Mouse (Mus musculus) ES-E14 (cell line): ENCODE measurements around the gene Epha10. TPM values are rescaled to one million over a fixed set of nuclear protein-coding genes. Genes with fewer than 3 reads are reported as not detected.

Source experiments
- DNase-seq: peaks from one replicate; pipeline ENCODE4 v3.0.0-alpha.2; 2013; ENCODE audit warnings: low read depth, low spot score
- H3K27ac ChIP-seq: 2 replicates; pipeline ENCODE4 v1.5.1; 2012; ENCODE audit warnings: low read depth, mild to moderate bottlenecking, low read length, moderate library complexity, mixed read lengths; ENCODE audit not compliant: poor library complexity, insufficient read depth, severe bottlenecking
- H3K36me3 ChIP-seq: 2 replicates; pipeline ENCODE4 v1.6.1; 2012; ENCODE audit warnings: mild to moderate bottlenecking, low read length, moderate library complexity, mixed read lengths; ENCODE audit not compliant: control insufficient read depth, poor library complexity, insufficient read depth, severe bottlenecking
- H3K4me1 ChIP-seq, 2 experiments: fragments of 150-350 bp in 1 of 2; sonication (generic) in 1 of 2; 2 replicates each; pipeline ENCODE4 v1.6.1; 2012; ENCODE audit warnings: low read length in 2 of 2, mild to moderate bottlenecking in 1 of 2, mixed read lengths in 1 of 2; ENCODE audit not compliant: control insufficient read depth in 2 of 2, insufficient read depth in 2 of 2, poor library complexity in 1 of 2
- H3K4me3 ChIP-seq, 2 experiments: fragments of 150-350 bp in 1 of 2; sonication (generic) in 1 of 2; 2 replicates each; pipeline ENCODE4 v1.5.1; 2012; ENCODE audit warnings: low read length in 2 of 2, low read depth in 1 of 2, mild to moderate bottlenecking in 1 of 2, mixed read lengths in 1 of 2; ENCODE audit not compliant: insufficient read depth in 1 of 2, poor library complexity in 1 of 2, severe bottlenecking in 1 of 2
- H3K9ac ChIP-seq: 2 replicates; pipeline ENCODE4 v1.6.1; 2012; ENCODE audit warnings: low read depth, mild to moderate bottlenecking, low read length, mixed read lengths; ENCODE audit not compliant: poor library complexity, insufficient read depth, severe bottlenecking
- H3K9me3 ChIP-seq: fragments of 150-350 bp; sonication (generic); 2 replicates; pipeline ENCODE4 v1.6.1; 2012; ENCODE audit warnings: low read depth, mild to moderate bottlenecking, low read length; ENCODE audit not compliant: control insufficient read depth, insufficient read depth
- CHD2 ChIP-seq: IDR thresholded peaks from 2 replicates; pipeline ENCODE4 v1.6.1; 2014; ENCODE audit warnings: mild to moderate bottlenecking, low read depth, low read length, inconsistent platforms
- HCFC1 ChIP-seq: IDR thresholded peaks from 2 replicates; pipeline ENCODE4 v1.6.1; 2012; ENCODE audit warnings: low read length, inconsistent platforms, borderline replicate concordance; ENCODE audit not compliant: insufficient read depth
- MAFK ChIP-seq: IDR thresholded peaks from 2 replicates; pipeline ENCODE4 v1.6.1; 2014; ENCODE audit warnings: mild to moderate bottlenecking, low read depth, low read length, inconsistent platforms; ENCODE audit not compliant: insufficient read depth
- ZC3H11A ChIP-seq: IDR thresholded peaks from 2 replicates; pipeline ENCODE4 v1.6.1; 2012; ENCODE audit warnings: low read depth, mild to moderate bottlenecking, inconsistent platforms, low read length, borderline replicate concordance
- ZNF384 ChIP-seq: IDR thresholded peaks from 2 replicates; pipeline ENCODE4 v1.6.1; 2012; ENCODE audit warnings: low read depth, low read length, inconsistent platforms
- in situ Hi-C, 2 experiments: fragments of 600-800 bp; cut with MboI; formaldehyde crosslinking; loops; one replicate each; pipeline ENCODE4 v1.15.1; 2025; ENCODE audit warnings: low sequenced_read_pairs in 2 of 2, inconsistent platforms in 1 of 2; ENCODE audit not compliant: unreplicated experiment in 2 of 2
- total RNA-seq: library from RNA; depleted of rRNA; stranded (reverse); fragments of 300-350 nt; gene quantifications from 2 replicates; pipeline ENCODE4 v1.2.3, GENCODE M21; 2012; rRNA removed

The Epha10 gene
- 0.54 and 0.95 TPM in 2 replicates for total RNA-seq

GRCm38 (mm10) chr4:124880599-124880998 lies at the start of gene Epha10:
TSS of gene Epha10 (plus strand) at chr4:124880899.
- in situ Hi-C loops = no loop called here
- H3K4me1 ChIP-seq = peaks cover 0 to 16% of the 10 kb centered on the region in 2 experiments; a peak in 1 of 4 replicates
- H3K4me3 ChIP-seq = peak within 1 kb of the TSS; percentile 68
- H3K36me3 ChIP-seq = no peaks in the 10 kb centered on the region
- no peaks in the 10 kb centered on the region for H3K9me3 ChIP-seq
- no peak within 1 kb of the TSS for H3K27ac ChIP-seq
- DNase-seq = no peak
- TF ChIP-seq HCFC1 (no peak), MAFK (no peak), ZNF384 (no peak), ZC3H11A (no peak), CHD2 (no peak)
- H3K9ac ChIP-seq = no peak within 1 kb of the TSS

GRCm38 (mm10) chr4:124832796-124833195 lies 47.9 kb upstream of the Epha10 start:
- H3K27ac ChIP-seq = no peak overlapping the region
- peak; percentile 80 for TF ChIP-seq MAFK
- no peak for TF ChIP-seq CHD2
- in situ Hi-C loops = no loop called here

GRCm38 (mm10) chr4:124838035-124838700 lies 42.5 kb upstream of the Epha10 start:
- H3K4me3 ChIP-seq = no peak overlapping the region
- peaks cover 19% of the 10 kb centered on the region for H3K36me3 ChIP-seq
- no peak for DNase-seq
- H3K27ac ChIP-seq = no peak overlapping the region
- H3K9me3 ChIP-seq = no peaks in the 10 kb centered on the region
- TF ChIP-seq ZNF384 (no peak), MAFK (no peak), CHD2 (no peak), ZC3H11A (no peak), HCFC1 (no peak)
- in situ Hi-C loops = no loop called here
- H3K4me1 ChIP-seq = peaks cover 0 to 2% of the 10 kb centered on the region in 2 experiments; a peak in 1 of 4 replicates
- H3K9ac ChIP-seq = no peak overlapping the region

More at GRCm38 (mm10) chr4:124832796-124833195, 47.9 kb upstream of the Epha10 start:
- no peak for DNase-seq
- Histone ChIP-seq H3K9ac (no peak overlapping the region), H3K9me3 (no peaks in the 10 kb centered on the region), H3K4me3 (no peak overlapping the region), H3K4me1 (peaks cover 10 to 13% of the 10 kb centered on the region in 2 experiments; a peak in 3 of 4 replicates), H3K36me3 (peaks cover 7% of the 10 kb centered on the region)

- H3K36me3 ChIP-seq = peaks cover 19% of the 10 kb centered on the region
- no peak overlapping the region for H3K27ac ChIP-seq
- TF ChIP-seq ZC3H11A (no peak), ZNF384 (peak; percentile 70; the same call in 1 of the 2 replicates)
- no peaks in the 10 kb centered on the region for H3K9me3 ChIP-seq
- peaks cover 0 to 9% of the 10 kb centered on the region in 2 experiments; a peak in 1 of 4 replicates for H3K4me1 ChIP-seq
- no peak overlapping the region for H3K9ac ChIP-seq
- in situ Hi-C loops = no loop called here
- DNase-seq = no peak
- no peak overlapping the region for H3K4me3 ChIP-seq
Observed at GRCm38 (mm10) chr4:124840998-124841397, 39.7 kb upstream of the Epha10 start.

GRCm38 (mm10) chr4:124843493-124843892 lies 37.2 kb upstream of the Epha10 start:
- peaks cover 0 to 9% of the 10 kb centered on the region in 2 experiments; a peak in 1 of 4 replicates for H3K4me1 ChIP-seq
- H3K9me3 ChIP-seq = no peaks in the 10 kb centered on the region
- no peak overlapping the region for H3K27ac ChIP-seq
- no peak overlapping the region; the same call in 1 of the 2 replicates for H3K9ac ChIP-seq
- in situ Hi-C loops = no loop called here
- H3K36me3 ChIP-seq = peaks cover 14% of the 10 kb centered on the region; the same call in 1 of the 2 replicates
- TF ChIP-seq HCFC1 = no peak
- no peak for TF ChIP-seq ZC3H11A
- no peak for TF ChIP-seq CHD2
- no peak for TF ChIP-seq ZNF384
- no peak for TF ChIP-seq MAFK
- DNase-seq = peak; percentile 69
- H3K4me3 ChIP-seq = 0 out of 4 replicates have a peak overlapping the region, but pooled peaks of 1 of the 2 experiments have one; percentile 7
